Mouse (Mus musculus) megakaryocyte, embryonic 14.5 days (primary cell): ENCODE data around the gene Ldlr.

Experiments used
- FLI1 ChIP-seq: IDR thresholded peaks from 2 replicates; pipeline ENCODE4 v1.6.1; 2012; ENCODE audit warnings: low read length, inconsistent platforms, mixed read lengths
- GATA1 ChIP-seq: IDR thresholded peaks from 3 replicates; pipeline ENCODE4 v1.6.1; 2012; ENCODE audit warnings: mixed read lengths, low read length, inconsistent platforms, borderline replicate concordance

DNA sequence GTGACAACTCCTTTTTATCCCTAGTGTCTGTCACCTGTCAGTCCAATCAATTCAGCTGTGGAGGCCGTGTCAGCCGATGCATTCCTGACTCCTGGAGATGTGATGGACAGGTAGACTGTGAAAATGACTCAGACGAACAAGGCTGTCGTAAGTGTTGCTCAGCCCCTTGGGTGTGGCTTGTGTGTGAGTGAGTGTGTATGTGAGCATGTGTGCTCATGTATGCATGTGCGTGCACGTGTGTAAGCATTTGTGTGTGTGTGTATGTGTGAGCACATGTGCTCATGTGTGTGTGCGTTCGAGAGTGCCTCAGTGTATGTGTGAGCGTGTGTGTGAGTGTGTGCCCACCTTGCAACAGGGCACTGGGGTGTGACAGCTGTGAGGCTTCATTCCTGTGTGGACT, 9.0 kb downstream of the Ldlr start:
- no peak for TF ChIP-seq GATA1
- TF ChIP-seq FLI1, result no peak
